Mouse (Mus musculus) midbrain, embryonic 15.5 days (tissue): Measurements from ENCODE around the gene Dync1i2. TPM values are rescaled to one million over a fixed set of nuclear protein-coding genes. Genes with fewer than 3 reads are reported as not detected.

ENCODE experiments used
- ATAC-seq: fragments of 200-750 bp; cut with Nextera tagmentation; replicated peaks from 2 replicates; pipeline ENCODE4 v1.8.0; 2017; ENCODE audit warnings: moderate TSS enrichment
- H3K27ac ChIP-seq: fragments of 300-500 bp; sonication (generic); 2 replicates; pipeline ENCODE4 v1.5.1; 2015; ENCODE audit warnings: mild to moderate bottlenecking, inconsistent platforms
- H3K27me3 ChIP-seq: fragments of 300-500 bp; sonication (generic); replicated peaks from 2 replicates; pipeline ENCODE4 v1.6.1; 2015; ENCODE audit warnings: inconsistent platforms
- H3K36me3 ChIP-seq: fragments of 300-500 bp; sonication (generic); replicated peaks from 2 replicates; pipeline ENCODE4 v1.6.1; 2015; ENCODE audit warnings: inconsistent platforms
- H3K4me1 ChIP-seq: fragments of 300-500 bp; sonication (generic); 2 replicates; pipeline ENCODE4 v1.6.1; 2015; ENCODE audit warnings: inconsistent platforms
- H3K4me2 ChIP-seq: fragments of 300-500 bp; sonication (generic); 2 replicates; pipeline ENCODE4 v1.6.1; 2015; ENCODE audit warnings: inconsistent platforms, mild to moderate bottlenecking, moderate library complexity
- H3K4me3 ChIP-seq: fragments of 300-500 bp; sonication (generic); 2 replicates; pipeline ENCODE4 v1.5.1; 2015; ENCODE audit warnings: mild to moderate bottlenecking, inconsistent platforms
- H3K9ac ChIP-seq: fragments of 300-500 bp; sonication (generic); 2 replicates; pipeline ENCODE4 v1.6.1; 2015; ENCODE audit warnings: mild to moderate bottlenecking, inconsistent platforms
- H3K9me3 ChIP-seq: fragments of 300-500 bp; sonication (generic); 2 replicates; pipeline ENCODE4 v1.6.1; 2016; ENCODE audit warnings: inconsistent platforms
- WGBS: fragments of 180-500 bp; shearing (Covaris S2); methylation state at CpG from one replicate; pipeline ENCODE4 v1.1.7; 2015; ENCODE audit warnings: mixed read lengths; 5-methylcytosine and 5-hydroxymethylcytosine counted together
- polyA plus RNA-seq: library from polyadenylated mRNA; unstranded; fragments of >200 nt; fragmentation: Nextera tagmentation; extraction: Ambion mirVana; gene quantifications from 2 replicates; pipeline ENCODE4 v1.2.1, GENCODE M21; 2015

The Dync1i2 gene
- polyA plus RNA-seq, 1 experiment from 2014 or later: 181 TPM

GRCm38 (mm10) chr2:71212360-71212726 lies 837 bp downstream of the Dync1i2 start:
- H3K4me2 ChIP-seq: peak overlapping the region; percentile 58
- peaks cover 16% of the 10 kb centered on the region for H3K4me1 ChIP-seq
- 1% methylated on average over 6 of the region's 6 CpGs for WGBS

DNA sequence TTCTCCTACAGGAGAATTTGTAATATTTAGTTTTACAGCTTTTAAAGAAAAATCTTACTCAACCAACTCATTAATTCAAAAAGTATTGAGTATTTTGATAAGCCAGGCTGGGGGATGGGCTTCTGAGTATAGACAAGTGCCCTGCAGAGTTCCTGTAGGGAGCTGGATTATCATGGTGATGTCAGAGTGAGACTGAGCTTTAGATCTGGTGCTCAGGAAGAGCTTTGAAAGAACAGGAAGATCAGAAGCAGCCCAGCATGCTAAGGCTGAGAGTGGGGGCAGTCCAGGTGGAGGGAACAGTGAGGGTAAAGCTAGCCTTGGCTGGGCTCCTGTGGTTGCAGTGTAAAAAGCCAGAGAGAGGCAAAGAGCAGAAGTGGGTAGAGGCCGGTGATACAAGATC lies 9.5 kb downstream of the Dync1i2 start:
- Histone ChIP-seq H3K9ac (no peak overlapping the region), H3K9me3 (no peaks in the 10 kb centered on the region), H3K27me3 (no peaks in the 10 kb centered on the region), H3K36me3 (peaks cover 37% of the 10 kb centered on the region), H3K27ac (no peak overlapping the region), H3K4me1 (no peaks in the 10 kb centered on the region), H3K4me3 (no peak overlapping the region), H3K4me2 (no peak overlapping the region)
- 70% methylated on average over 1 of the region's 1 CpGs for WGBS
- no peak for ATAC-seq

More at GRCm38 (mm10) chr2:71212360-71212726, 837 bp downstream of the Dync1i2 start:
- Histone ChIP-seq H3K9ac (peak overlapping the region; percentile 91), H3K36me3 (peaks cover 2% of the 10 kb centered on the region; the same call in 1 of the 2 replicates), H3K9me3 (no peaks in the 10 kb centered on the region), H3K27me3 (no peaks in the 10 kb centered on the region), H3K27ac (peak overlapping the region; percentile 91), H3K4me3 (peak overlapping the region; percentile 84)
- ATAC-seq: no peak; the same call in none of the 2 replicates

DNA sequence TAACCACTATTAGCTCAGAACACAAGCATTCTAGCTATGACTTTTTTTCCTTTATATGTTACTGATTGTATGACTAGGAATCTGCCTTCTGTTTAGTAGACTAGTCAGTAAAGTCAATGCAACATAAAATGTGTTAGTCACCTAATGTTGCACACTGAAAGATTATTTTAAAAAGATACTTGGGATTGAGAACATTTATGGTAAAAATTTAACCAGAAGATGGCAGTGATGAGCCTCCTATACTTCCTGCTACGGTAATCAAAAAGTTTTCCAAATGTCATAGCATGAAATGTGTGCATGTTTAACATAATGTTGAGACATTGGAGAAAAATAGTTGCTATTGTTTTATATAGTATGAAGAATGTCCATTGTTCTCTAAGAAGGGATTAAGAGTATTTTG lies 15.9 kb downstream of the Dync1i2 start:
- Histone ChIP-seq H3K4me3 (no peak overlapping the region), H3K27ac (no peak overlapping the region), H3K9me3 (no peaks in the 10 kb centered on the region), H3K4me2 (no peak overlapping the region), H3K9ac (no peak overlapping the region), H3K36me3 (peaks cover 20% of the 10 kb centered on the region), H3K4me1 (no peaks in the 10 kb centered on the region), H3K27me3 (no peaks in the 10 kb centered on the region)
- no peak for ATAC-seq
- WGBS: 25% methylated on average over 1 of the region's 1 CpGs

DNA sequence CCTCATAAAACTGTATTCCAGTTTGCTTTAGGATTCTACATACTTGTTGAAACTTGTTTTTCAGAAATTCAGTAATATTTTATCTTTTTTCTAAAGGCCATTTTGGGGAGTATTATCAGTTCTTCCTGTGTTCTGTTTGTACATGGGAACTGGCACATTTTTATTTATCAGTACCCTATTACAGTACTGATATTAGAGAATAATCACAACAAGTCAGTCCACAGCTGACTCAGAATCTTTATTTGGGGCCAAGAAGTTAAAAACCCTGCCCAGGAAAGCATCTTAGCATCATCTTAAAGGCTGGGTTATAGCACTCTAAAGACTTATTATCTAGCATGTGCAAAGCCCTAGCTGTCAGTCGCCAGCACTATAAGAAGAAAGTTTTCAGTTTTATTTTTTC lies 18.1 kb downstream of the Dync1i2 start:
- Histone ChIP-seq H3K4me1 (no peaks in the 10 kb centered on the region), H3K27ac (no peak overlapping the region), H3K4me2 (no peak overlapping the region), H3K27me3 (no peaks in the 10 kb centered on the region), H3K36me3 (peaks cover 4% of the 10 kb centered on the region; the same call in 1 of the 2 replicates), H3K9ac (no peak overlapping the region), H3K9me3 (no peaks in the 10 kb centered on the region), H3K4me3 (no peak overlapping the region)
- WGBS: 86% methylated on average over 1 of the region's 1 CpGs
- no peak for ATAC-seq

DNA sequence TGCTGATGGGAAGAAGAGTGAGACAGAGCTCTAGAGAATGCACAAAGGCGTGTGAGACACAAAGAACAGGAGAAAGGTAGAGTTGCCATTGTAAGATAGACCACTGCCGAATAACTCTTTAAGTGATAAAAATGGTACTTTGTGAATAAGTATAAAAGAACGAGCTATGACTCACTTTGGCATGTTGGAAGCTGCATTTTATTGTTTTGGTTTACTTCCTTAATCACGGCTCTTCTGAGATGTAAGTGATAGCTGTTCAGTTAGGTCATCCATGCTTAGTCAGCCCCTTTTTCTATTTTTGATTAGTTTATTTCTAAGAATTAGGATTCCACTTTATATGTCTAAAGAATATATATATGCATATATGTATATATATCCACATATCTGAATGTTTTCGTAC lies 20.4 kb downstream of the Dync1i2 start:
- no peaks in the 10 kb centered on the region for H3K27me3 ChIP-seq
- ATAC-seq: no peak
- no peaks in the 10 kb centered on the region for H3K9me3 ChIP-seq
- WGBS: 89% methylated on average over 5 of the region's 5 CpGs
- no peak overlapping the region for H3K27ac ChIP-seq
- H3K4me3 ChIP-seq: no peak overlapping the region
- H3K4me2 ChIP-seq: no peak overlapping the region
- H3K9ac ChIP-seq: no peak overlapping the region
- no peaks in the 10 kb centered on the region for H3K4me1 ChIP-seq
- peaks cover 3% of the 10 kb centered on the region; the same call in 1 of the 2 replicates for H3K36me3 ChIP-seq

GRCm38 (mm10) chr2:71232976-71233375 lies 21.5 kb downstream of the Dync1i2 start:
- Histone ChIP-seq H3K27ac (no peak overlapping the region), H3K9me3 (no peaks in the 10 kb centered on the region), H3K4me2 (no peak overlapping the region), H3K4me3 (no peak overlapping the region), H3K9ac (no peak overlapping the region), H3K4me1 (no peaks in the 10 kb centered on the region), H3K27me3 (no peaks in the 10 kb centered on the region), H3K36me3 (peaks cover 3% of the 10 kb centered on the region; the same call in 1 of the 2 replicates)
- ATAC-seq: no peak
- WGBS: 69% methylated on average over 2 of the region's 2 CpGs

DNA sequence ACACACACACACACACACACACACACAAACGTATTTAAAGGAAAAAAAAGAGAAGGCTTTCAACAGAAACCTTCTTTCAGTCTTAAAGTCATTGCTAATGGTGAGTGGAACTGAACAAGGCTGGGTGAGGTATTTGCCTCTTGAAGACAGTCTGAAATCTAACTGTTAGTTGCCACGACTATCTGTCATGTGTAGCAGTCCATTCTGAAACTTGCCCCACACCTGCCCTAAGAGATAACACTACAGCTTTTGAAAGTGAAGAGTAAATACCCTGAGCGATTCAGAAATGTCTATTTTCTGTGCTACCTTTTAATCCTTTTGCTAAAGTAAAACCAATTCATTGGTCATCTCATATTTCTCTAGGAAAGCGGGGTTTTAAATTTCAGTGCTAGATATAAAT lies 23.9 kb downstream of the Dync1i2 start:
- no peaks in the 10 kb centered on the region for H3K27me3 ChIP-seq
- ATAC-seq: no peak
- H3K4me1 ChIP-seq: no peaks in the 10 kb centered on the region
- no peak overlapping the region for H3K9ac ChIP-seq
- no peaks in the 10 kb centered on the region; the same call in 1 of the 2 replicates for H3K36me3 ChIP-seq
- WGBS: 93% methylated on average over 4 of the region's 4 CpGs
- no peak overlapping the region for H3K4me3 ChIP-seq
- H3K27ac ChIP-seq: no peak overlapping the region
- no peaks in the 10 kb centered on the region for H3K9me3 ChIP-seq
- H3K4me2 ChIP-seq: no peak overlapping the region

GRCm38 (mm10) chr2:71236009-71236408 lies 24.5 kb downstream of the Dync1i2 start:
- ATAC-seq: no peak
- no peaks in the 10 kb centered on the region for H3K27me3 ChIP-seq
- no peaks in the 10 kb centered on the region for H3K9me3 ChIP-seq
- H3K27ac ChIP-seq: no peak overlapping the region
- H3K4me2 ChIP-seq: no peak overlapping the region
- no peaks in the 10 kb centered on the region for H3K4me1 ChIP-seq
- H3K4me3 ChIP-seq: no peak overlapping the region
- H3K36me3 ChIP-seq: no peaks in the 10 kb centered on the region; the same call in 1 of the 2 replicates
- 97% methylated on average over 6 of the region's 6 CpGs for WGBS
- no peak overlapping the region for H3K9ac ChIP-seq

GRCm38 (mm10) chr2:71241505-71241904 lies 30.0 kb downstream of the Dync1i2 start:
- H3K9ac ChIP-seq: no peak overlapping the region
- ATAC-seq: no peak
- peaks cover 7% of the 10 kb centered on the region; the same call in 1 of the 2 replicates for H3K36me3 ChIP-seq
- H3K27me3 ChIP-seq: no peaks in the 10 kb centered on the region
- no peak overlapping the region for H3K27ac ChIP-seq
- H3K4me1 ChIP-seq: peaks cover 10% of the 10 kb centered on the region
- no peak overlapping the region for H3K4me3 ChIP-seq
- H3K9me3 ChIP-seq: no peaks in the 10 kb centered on the region
- WGBS: 94% methylated on average over 2 of the region's 2 CpGs
- H3K4me2 ChIP-seq: no peak overlapping the region

- Histone ChIP-seq H3K4me3 (no peak overlapping the region), H3K9me3 (no peaks in the 10 kb centered on the region), H3K4me2 (no peak overlapping the region), H3K9ac (no peak overlapping the region), H3K36me3 (peaks cover 7% of the 10 kb centered on the region; the same call in 1 of the 2 replicates), H3K27ac (no peak overlapping the region), H3K27me3 (no peaks in the 10 kb centered on the region), H3K4me1 (peaks cover 10% of the 10 kb centered on the region)
- ATAC-seq: no peak
- WGBS: 86% methylated on average over 3 of the region's 3 CpGs
Observed at GRCm38 (mm10) chr2:71242180-71242579, 30.7 kb downstream of the Dync1i2 start.

- 58% methylated on average over 9 of the region's 9 CpGs for WGBS
- Histone ChIP-seq H3K27ac (no peak overlapping the region), H3K27me3 (no peaks in the 10 kb centered on the region), H3K9me3 (no peaks in the 10 kb centered on the region), H3K4me1 (peaks cover 10% of the 10 kb centered on the region), H3K36me3 (peaks cover 7% of the 10 kb centered on the region; the same call in 1 of the 2 replicates), H3K4me2 (no peak overlapping the region), H3K9ac (no peak overlapping the region), H3K4me3 (no peak overlapping the region)
- ATAC-seq: no peak
Observed at GRCm38 (mm10) chr2:71243058-71243672, 31.7 kb downstream of the Dync1i2 start.

DNA sequence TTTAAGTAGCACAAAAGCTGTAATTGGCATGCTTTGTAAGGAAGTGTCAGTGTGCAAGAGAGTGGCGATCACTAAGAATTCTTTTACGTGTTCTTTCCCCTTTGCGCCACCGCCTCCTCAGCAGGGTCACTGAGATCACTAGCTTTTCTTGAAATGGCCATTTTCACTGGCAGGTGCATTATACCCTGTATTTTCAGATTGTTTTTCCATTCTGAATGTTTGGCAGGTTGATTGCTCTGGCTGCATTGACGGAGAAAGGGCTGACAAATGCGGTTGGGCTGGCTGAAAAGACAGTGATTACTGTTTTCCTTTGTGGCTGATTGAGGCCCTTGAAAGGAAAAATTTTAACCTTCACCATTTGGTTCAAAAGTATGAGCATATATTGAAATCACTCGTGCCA lies 33.3 kb downstream of the Dync1i2 start:
- Histone ChIP-seq H3K36me3 (peaks cover 16% of the 10 kb centered on the region), H3K9ac (no peak overlapping the region), H3K4me3 (no peak overlapping the region), H3K4me2 (no peak overlapping the region), H3K27me3 (no peaks in the 10 kb centered on the region), H3K4me1 (peaks cover 10% of the 10 kb centered on the region), H3K27ac (peak overlapping the region; percentile 53; the same call in 1 of the 2 replicates), H3K9me3 (no peaks in the 10 kb centered on the region)
- no peak for ATAC-seq
- 55% methylated on average over 7 of the region's 7 CpGs for WGBS

DNA sequence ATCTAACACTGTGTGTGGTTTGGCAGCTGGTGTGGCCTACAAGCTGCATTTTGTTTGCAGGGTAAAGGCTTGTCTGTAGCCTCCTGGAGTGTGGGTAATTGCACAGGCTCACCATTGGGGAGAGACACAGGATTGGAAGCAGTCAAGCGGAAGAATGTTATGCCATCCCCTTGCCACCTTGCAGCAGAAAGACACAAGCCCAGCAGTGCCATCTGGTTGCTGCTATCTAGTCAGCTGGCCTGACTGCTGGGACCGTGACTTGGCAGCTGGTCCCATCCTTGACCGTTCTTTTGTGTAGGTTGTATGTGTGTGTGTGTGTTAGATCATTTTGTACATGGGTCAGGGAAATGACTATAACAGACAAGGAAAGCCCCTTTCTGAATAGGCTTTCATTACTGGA lies 33.9 kb downstream of the Dync1i2 start:
- Histone ChIP-seq H3K36me3 (peaks cover 22% of the 10 kb centered on the region), H3K27ac (peak overlapping the region; percentile 53), H3K27me3 (no peaks in the 10 kb centered on the region), H3K4me3 (no peak overlapping the region), H3K4me2 (no peak overlapping the region), H3K9me3 (no peaks in the 10 kb centered on the region), H3K9ac (no peak overlapping the region), H3K4me1 (peaks cover 10% of the 10 kb centered on the region)
- peak; percentile 67 for ATAC-seq
- WGBS: 50% methylated on average over 3 of the region's 3 CpGs
